Mouse (Mus musculus) lung, postnatal 14 days (tissue): ENCODE data around the gene Vgll4.

Experiments
- DNase-seq: peaks from one replicate; pipeline ENCODE4 v3.0.0; 2021

The Vgll4 gene

DNA sequence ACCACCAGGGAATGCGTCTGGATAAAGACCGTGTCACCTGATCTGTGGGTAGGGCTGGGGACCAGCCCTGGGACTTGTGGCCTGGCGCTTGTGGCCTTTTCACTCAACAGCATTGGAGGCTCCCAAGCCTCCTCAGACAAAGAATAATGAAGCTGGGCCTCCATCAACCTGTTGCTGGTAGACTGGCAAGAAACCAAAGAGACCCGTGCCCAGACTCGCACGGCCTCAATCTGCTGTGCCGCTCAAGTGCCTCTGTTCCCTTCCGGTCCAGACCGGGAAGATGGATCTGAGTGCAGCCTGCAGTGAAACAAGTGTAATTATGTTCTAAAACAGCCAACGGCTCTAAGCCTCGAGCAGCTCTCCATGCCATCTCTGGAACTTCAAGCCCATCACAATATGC is 52.7 kb downstream of the Vgll4 start:
- DNase-seq, result no peak

DNA sequence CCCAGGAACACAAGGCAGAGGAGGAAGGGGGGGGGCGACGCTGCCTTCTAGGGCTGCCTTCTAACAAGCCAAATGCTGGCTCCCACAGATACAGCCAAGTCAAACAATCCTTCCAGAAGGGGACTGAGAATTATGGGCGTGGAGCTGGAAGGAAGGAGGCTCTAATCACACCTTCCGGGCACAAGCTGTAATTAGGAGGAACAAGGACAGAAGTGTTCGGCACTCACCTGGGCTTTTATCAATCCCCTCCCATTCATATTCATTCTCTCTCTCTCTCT is 53.1 kb downstream of the Vgll4 start:
- DNase-seq, result no peak

DNA sequence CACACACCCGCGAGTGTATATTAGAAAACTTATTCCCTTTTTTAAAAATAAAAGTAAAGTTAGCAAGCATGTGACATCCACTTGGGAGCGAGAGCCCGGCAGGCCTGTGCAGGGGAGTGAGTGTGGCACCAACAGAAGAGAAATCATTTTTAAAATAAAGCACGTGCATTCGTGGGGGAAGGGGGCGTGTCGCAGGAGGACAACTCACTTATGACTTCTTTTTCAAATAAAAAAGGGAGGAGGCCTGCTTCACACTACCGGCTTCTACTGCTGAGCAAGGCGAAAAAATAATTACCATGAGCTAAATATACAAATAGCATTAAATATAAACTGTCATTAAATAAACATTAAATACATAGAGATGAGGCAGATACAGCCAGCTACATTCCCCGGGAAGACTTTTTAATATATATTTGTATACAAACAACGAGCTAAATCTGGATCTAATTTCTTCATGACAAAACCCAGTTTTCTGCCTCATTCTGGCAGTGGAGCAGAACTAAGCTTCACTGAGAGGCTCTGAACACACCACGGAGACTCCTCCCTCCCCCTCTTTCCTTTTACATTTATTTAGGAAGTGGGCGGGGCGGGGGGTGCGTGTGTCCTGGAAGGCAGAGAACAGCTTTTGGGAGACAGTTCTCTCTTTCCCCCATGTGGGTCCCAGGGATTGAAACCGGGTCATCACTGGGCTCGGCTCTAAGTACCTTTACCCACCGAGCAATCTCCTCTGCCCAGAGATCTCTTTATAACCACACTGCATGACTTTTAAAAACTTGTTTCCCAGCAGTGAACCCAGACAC is 53.7 kb downstream of the Vgll4 start:
- no peak for DNase-seq

- DNase-seq, result no peak
These were observed 55.6 kb downstream of the Vgll4 start for GRCm38 (mm10) chr6:114914041-114914716.

GRCm38 (mm10) chr6:114913142-114913541 is 56.7 kb downstream of the Vgll4 start:
- no peak for DNase-seq

GRCm38 (mm10) chr6:114911540-114911939 is 58.3 kb downstream of the Vgll4 start:
- DNase-seq, result no peak

DNA sequence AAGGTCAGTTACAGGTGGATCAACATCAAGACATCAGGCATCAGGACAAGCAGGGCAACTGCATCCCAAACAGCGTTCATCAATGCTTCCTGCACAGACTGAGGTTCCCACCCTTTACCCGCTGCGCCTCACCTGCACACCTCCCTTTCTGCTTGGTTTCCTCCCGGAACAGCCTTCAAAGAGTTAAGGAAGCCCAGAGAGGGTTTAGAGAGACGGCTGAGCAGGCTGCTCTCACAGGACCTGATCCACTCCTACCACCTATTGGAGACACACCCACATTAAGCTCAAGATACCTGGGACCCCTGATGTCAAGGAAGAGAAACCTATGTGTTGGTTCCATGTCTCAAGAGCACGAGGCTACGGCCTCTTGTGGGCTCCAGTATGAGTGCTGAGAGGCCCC is 60.0 kb downstream of the Vgll4 start:
- DNase-seq, result no peak

- DNase-seq, result no peak
These were observed 62.3 kb downstream of the Vgll4 start for GRCm38 (mm10) chr6:114907459-114907858.

DNA sequence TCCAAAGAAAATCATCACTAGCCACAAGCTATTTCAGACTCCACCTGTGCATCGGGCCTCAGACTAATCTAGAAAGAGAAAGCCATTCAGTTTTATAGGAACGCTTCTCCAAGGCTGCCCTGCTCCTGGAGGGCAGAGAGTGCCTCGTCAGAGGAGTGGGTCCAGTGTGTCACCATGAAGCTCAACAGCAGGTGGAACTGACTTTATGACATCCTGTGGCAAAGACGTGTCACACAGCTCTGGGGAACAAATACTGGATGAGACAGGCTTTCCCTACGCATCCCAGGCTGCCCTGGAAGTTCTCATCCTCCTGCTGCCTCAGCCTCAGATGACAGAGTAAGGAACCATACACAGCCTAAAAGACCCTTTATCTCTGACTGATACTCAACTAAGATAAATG is 63.6 kb downstream of the Vgll4 start:
- no peak for DNase-seq

GRCm38 (mm10) chr6:114905253-114906028 is 64.4 kb downstream of the Vgll4 start:
- no peak for DNase-seq

- DNase-seq, result no peak
These were observed 65.0 kb downstream of the Vgll4 start for GRCm38 (mm10) chr6:114904818-114905217.

- DNase-seq, result no peak
These were observed 65.6 kb downstream of the Vgll4 start for GRCm38 (mm10) chr6:114904233-114904632.

DNA sequence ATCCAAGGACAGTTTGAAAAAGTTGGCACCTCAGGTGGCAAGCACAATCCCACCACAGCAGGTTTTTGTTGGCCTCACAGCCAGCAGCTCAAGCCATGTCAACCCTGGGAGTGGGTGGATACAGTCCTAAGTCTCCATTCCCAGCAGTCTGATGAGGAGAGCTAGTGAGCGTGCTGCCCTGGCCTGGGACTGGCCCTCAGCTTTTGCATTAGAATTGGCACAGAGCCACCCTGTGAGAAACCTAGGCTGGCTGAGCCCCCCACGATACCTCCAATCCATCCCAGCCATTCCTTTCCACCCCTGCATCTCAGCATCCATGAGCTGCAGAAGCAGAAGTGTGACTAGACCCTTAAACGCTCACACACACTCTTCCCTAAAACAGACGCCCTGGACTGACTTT is 67.9 kb downstream of the Vgll4 start:
- no peak for DNase-seq

DNA sequence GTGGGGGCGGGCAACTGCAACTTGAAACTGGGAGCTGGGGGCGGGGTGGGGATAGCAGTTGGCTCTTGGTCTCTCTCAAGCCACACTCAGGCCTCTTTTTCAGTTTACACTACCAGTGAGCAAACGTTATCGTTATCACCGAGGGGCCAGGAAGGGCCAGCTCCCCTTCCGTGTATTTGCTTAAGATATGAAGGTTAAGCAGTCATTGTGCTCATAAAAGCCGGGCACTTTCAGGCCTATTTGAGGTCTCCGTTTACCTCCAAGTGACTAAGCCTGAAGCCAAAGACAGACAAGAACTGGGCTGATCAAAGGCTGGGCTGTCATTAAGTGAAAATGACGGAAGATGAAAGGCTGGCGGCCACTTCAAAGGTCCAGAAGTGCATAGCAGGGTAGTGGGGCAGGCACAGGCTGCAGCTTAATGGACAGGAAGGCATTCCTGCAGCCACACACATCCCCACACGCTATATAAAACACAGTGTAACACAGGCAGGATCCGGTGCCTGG is 68.4 kb downstream of the Vgll4 start:
- peak; percentile 70 for DNase-seq

GRCm38 (mm10) chr6:114900194-114900593 is 69.6 kb downstream of the Vgll4 start:
- DNase-seq, result no peak

GRCm38 (mm10) chr6:114899652-114900051 is 70.1 kb downstream of the Vgll4 start:
- no peak for DNase-seq

DNA sequence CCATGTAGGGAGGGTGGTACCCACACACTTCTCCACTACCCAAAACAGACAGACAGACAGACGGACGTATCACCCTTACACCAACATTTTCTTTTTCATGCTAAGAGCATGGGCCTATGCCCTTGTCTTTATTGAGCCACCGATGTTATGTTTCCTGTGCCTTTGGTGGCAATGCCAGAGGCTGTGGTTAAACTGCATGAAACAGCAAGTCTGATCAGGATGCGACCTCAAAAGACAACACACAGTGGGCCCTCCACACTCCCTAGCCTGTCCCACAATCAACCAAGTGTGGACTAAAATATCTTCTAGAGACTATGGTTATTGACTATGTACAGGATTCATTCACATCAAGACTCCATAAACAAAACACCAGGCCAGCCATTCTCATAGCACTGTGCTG is 70.8 kb downstream of the Vgll4 start:
- DNase-seq, result no peak

- no peak for DNase-seq
These were observed 73.5 kb downstream of the Vgll4 start for GRCm38 (mm10) chr6:114896281-114896680.

- DNase-seq, result no peak
These were observed 74.6 kb downstream of the Vgll4 start for GRCm38 (mm10) chr6:114895191-114895590.

DNA sequence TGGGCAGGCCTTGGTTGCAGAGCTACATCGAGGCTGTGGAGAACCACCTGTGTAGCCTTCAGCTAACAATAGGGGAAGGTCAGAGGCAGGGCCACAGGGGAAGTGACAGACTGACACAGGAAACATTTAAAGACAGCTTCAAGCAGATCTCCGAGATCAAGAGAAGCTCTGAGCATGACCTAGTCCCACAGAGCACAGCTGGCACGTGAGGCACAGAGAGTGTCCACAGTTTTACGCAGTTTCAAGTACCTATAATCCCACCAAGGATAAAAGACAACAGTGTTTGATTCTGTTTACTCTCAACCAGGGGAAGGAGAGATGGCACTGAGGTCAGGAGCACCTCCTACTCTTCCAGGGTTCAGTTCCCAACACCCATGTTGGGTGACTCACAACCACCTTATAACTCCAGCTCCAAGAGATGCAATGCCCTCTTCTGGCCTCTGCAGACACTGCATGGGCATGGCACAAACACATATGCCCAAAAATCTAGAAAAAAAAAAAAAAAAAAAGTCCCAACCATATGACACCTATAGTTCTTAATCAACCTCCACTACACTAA is 75.2 kb downstream of the Vgll4 start:
- no peak for DNase-seq

GRCm38 (mm10) chr6:114893427-114894209 is 76.2 kb downstream of the Vgll4 start:
- peak; percentile 84 for DNase-seq

- no peak for DNase-seq
These were observed 77.4 kb downstream of the Vgll4 start for GRCm38 (mm10) chr6:114892363-114892762.

DNA sequence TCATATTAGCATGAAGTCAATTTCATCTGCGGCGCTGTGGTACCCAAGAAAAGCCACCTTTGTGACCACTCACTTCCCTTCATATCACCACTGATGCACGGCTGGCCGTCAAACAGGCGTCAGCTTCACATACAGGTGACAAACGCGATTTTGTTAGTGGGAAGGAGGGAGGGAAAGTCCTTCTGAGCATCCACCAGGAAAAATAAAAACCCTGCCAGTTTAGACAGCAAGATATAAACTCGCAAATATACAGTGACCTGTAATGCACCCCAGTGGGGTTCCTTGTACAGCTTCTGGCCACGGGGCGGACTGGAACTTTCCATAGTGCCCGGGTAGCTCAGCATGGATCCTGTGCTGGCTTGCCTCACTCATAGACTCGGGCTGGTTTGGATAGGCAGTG is 78.0 kb downstream of the Vgll4 start:
- DNase-seq, result no peak
